Mouse (Mus musculus) intestine, postnatal 0 days (tissue): ENCODE results near the gene Sik3. TPM values are rescaled to one million over a fixed set of nuclear protein-coding genes. Genes with fewer than 3 reads are reported as not detected.
A peak's percentile ranks its signal among the peaks of the same experiment; 100 is the strongest.

Source experiments
- ATAC-seq: fragments of 200-750 bp; cut with Nextera tagmentation; 2 replicates; pipeline ENCODE4 v1.8.0; 2017; ENCODE audit warnings: mild to moderate bottlenecking, moderate TSS enrichment, moderate library complexity
- H3K27ac ChIP-seq: fragments of 300-500 bp; sonication (generic); 2 replicates; pipeline ENCODE4 v1.5.1; 2014; ENCODE audit warnings: mild to moderate bottlenecking, low read depth, low read length, moderate library complexity
- H3K27me3 ChIP-seq: fragments of 300-500 bp; sonication (generic); replicated peaks from 2 replicates; pipeline ENCODE4 v1.6.1; 2014; ENCODE audit warnings: low read length, mixed read lengths; ENCODE audit not compliant: control insufficient read depth, insufficient read depth
- H3K36me3 ChIP-seq: fragments of 300-500 bp; sonication (generic); 2 replicates; pipeline ENCODE4 v1.6.1; 2014; ENCODE audit warnings: mild to moderate bottlenecking, moderate library complexity; ENCODE audit not compliant: control insufficient read depth, insufficient read depth
- H3K4me1 ChIP-seq: fragments of 300-500 bp; sonication (generic); replicated peaks from 2 replicates; pipeline ENCODE4 v1.6.1; 2014; ENCODE audit warnings: antibody characterized with exemption, low read length, mixed read lengths; ENCODE audit not compliant: control insufficient read depth, insufficient read depth
- H3K4me2 ChIP-seq: fragments of 300-500 bp; sonication (generic); replicated peaks from 2 replicates; pipeline ENCODE4 v1.6.1; 2014; ENCODE audit warnings: low read depth, mild to moderate bottlenecking, moderate library complexity
- H3K4me3 ChIP-seq: fragments of 300-500 bp; sonication (generic); 2 replicates; pipeline ENCODE4 v1.5.1; 2014; ENCODE audit warnings: low read depth, low read length
- H3K9ac ChIP-seq: fragments of 300-500 bp; sonication (generic); 2 replicates; pipeline ENCODE4 v1.6.1; 2014; ENCODE audit warnings: mild to moderate bottlenecking, low read depth, low read length
- H3K9me3 ChIP-seq: fragments of 300-500 bp; sonication (generic); 2 replicates; pipeline ENCODE4 v1.6.1; 2016; ENCODE audit warnings: mixed run types; ENCODE audit not compliant: control insufficient read depth
- CTCF ChIP-seq: sonication (generic); IDR thresholded peaks from 2 replicates; pipeline ENCODE4 v1.5.1; 2016; ENCODE audit warnings: low read depth, mild to moderate bottlenecking, control low read depth, antibody characterized with exemption, moderate library complexity
- WGBS: fragments of 180-500 bp; shearing (Covaris S2); extraction: QIAGEN DNeasy Blood & Tissue Kit; methylation state at CpG from one replicate; pipeline ENCODE4 v1.1.7; 2014; 5-methylcytosine and 5-hydroxymethylcytosine counted together
- polyA plus RNA-seq: library from polyadenylated mRNA; unstranded; fragments of >200 nt; fragmentation: Nextera tagmentation; extraction: Ambion mirVana; gene quantifications from 2 replicates; pipeline ENCODE4 v1.2.1, GENCODE M21; 2015

Gene Sik3
- polyA plus RNA-seq, 1 experiment from 2014 or later = 7.4 TPM

DNA sequence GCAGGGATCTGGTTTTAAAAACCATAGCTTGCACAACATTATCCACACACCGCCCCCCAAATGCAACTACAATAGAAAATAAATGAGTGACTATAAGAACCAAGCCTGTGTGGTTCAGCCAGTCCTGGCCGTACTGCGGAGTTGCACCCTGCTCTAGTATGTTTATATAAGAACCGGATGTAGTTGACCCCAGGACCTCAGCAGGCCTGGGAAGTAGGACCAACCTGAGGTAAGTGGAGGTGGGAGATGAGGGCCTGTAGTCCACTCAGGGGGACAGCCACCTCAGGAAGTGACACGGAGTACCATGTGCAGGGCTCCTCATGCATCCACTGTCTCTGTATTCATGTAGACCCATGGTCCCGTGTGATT, 194.9 kb downstream of the Sik3 start:
- peaks cover 52% of the 10 kb centered on the region for H3K36me3 ChIP-seq
- TF ChIP-seq CTCF = no peak
- no peak overlapping the region for H3K4me3 ChIP-seq
- no peaks in the 10 kb centered on the region for H3K9me3 ChIP-seq
- H3K4me2 ChIP-seq = no peak overlapping the region
- no peaks in the 10 kb centered on the region for H3K27me3 ChIP-seq
- ATAC-seq = peak; percentile 13; the same call in 1 of the 2 replicates
- no peak overlapping the region for H3K9ac ChIP-seq
- H3K4me1 ChIP-seq = 0 out of 2 replicates have a peak, but pooled peaks cover 7% of the 10 kb centered on the region
- peak overlapping the region; percentile 94 for H3K27ac ChIP-seq
- WGBS = 44% methylated on average over 6 of the region's 6 CpGs

DNA sequence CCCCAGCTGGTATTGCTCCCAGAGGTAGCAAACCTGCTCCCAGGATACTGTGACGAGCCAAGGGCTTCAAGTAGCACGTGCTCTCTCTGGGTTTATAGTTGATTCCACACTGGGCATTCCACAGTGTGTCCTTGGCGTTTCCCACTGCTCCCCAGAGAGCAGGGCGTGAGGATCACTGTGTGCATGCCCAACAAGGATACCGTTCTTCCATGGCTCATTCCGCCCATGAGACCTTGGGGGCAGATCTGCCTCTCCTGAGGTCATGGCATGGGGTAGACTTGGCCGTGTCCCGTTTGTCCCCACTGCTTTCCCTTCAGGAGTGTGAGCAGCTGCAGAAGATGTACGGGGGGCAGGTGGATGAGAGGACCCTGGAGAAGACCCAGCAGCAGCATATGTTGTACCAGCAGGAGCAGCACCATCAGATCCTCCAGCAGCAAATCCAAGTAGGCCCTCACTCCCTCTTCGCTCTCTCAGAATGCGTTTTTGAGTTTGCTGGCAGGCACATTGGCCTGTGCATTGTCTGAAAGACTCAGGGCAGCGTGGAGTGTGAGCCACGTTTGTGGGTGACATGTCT, 195.9 kb downstream of the Sik3 start:
- H3K27me3 ChIP-seq = no peaks in the 10 kb centered on the region
- H3K9ac ChIP-seq = no peak overlapping the region
- no peak for ATAC-seq
- WGBS = 87% methylated on average over 13 of the region's 13 CpGs
- H3K36me3 ChIP-seq = peaks cover 58% of the 10 kb centered on the region
- H3K27ac ChIP-seq = no peak overlapping the region
- no peaks in the 10 kb centered on the region for H3K9me3 ChIP-seq
- no peak for TF ChIP-seq CTCF
- 0 out of 2 replicates have a peak, but pooled peaks cover 7% of the 10 kb centered on the region for H3K4me1 ChIP-seq
- H3K4me2 ChIP-seq = no peak overlapping the region
- H3K4me3 ChIP-seq = no peak overlapping the region

DNA sequence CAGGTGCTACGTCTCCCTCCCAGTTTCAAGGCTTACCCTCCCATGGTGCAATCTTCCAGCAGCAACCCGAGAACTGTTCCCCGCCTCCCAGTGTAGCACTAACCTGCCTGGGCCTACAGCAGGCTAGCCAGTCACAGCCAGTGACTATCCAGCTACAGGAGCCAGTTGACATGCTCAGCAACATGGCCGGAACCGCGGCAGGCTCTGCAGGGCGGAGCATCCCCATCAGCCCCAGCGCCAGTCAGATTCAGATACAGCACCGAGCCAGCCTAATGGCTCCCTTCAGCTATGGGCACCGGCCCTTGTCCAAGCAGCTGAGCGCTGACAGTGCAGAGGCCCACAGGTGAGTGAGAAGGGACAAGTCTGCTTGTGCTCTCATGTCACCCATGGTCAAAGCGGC, 197.9 kb downstream of the Sik3 start:
- no peak overlapping the region for H3K9ac ChIP-seq
- H3K4me1 ChIP-seq = 0 out of 2 replicates have a peak, but pooled peaks cover 7% of the 10 kb centered on the region
- no peaks in the 10 kb centered on the region for H3K9me3 ChIP-seq
- WGBS = 90% methylated on average over 12 of the region's 12 CpGs
- TF ChIP-seq CTCF = no peak
- no peak for ATAC-seq
- no peak overlapping the region for H3K27ac ChIP-seq
- H3K36me3 ChIP-seq = peaks cover 60% of the 10 kb centered on the region
- H3K27me3 ChIP-seq = no peaks in the 10 kb centered on the region
- H3K4me2 ChIP-seq = no peak overlapping the region
- H3K4me3 ChIP-seq = no peak overlapping the region

DNA sequence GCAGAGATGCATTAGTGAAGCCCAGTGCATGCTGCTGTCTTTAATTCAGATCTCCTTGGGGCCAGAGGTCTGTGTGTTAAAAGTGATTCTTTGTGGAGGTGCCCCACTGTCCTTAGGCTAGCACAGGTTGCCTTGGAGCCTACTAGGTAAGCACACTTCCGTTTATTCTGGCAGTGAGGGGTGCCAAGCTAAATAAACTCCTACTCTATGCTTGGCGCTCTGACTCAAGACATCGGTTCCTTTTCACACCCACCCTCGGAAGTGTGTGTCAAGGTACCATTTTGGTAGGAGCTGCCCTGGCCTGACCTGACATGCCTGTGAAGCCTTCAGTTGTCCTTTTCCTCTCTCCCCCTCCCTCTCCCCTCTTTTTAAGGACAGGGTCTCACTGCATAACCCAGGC, 201.7 kb downstream of the Sik3 start:
- Histone ChIP-seq H3K4me1 (no peaks in the 10 kb centered on the region), H3K9me3 (no peaks in the 10 kb centered on the region), H3K36me3 (peaks cover 55% of the 10 kb centered on the region), H3K4me2 (no peak overlapping the region), H3K4me3 (no peak overlapping the region), H3K9ac (no peak overlapping the region), H3K27ac (no peak overlapping the region), H3K27me3 (no peaks in the 10 kb centered on the region)
- 80% methylated on average over 4 of the region's 4 CpGs for WGBS
- no peak for TF ChIP-seq CTCF
- ATAC-seq = no peak

DNA sequence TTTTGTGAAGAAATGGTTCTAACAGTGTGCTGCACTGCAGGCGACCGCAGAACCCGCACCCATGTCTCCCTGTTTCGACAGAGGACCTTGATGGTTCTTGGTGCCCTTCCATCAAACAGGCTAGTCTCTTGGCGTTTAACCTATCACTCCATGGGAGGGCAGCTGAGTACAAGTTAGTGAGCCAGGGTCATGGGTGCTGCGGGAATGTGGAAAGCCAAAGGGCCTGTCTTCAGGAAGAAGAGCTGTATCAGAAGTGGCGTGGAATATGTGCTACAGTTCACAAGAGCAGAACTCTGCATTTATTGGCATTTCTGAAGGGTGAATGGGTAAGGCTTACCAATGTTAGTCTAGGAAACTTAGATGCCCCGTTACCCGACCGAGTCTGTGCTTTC, 202.3 kb downstream of the Sik3 start:
- no peak overlapping the region for H3K4me3 ChIP-seq
- H3K9me3 ChIP-seq = no peaks in the 10 kb centered on the region
- H3K9ac ChIP-seq = no peak overlapping the region
- ATAC-seq = no peak
- peaks cover 57% of the 10 kb centered on the region for H3K36me3 ChIP-seq
- TF ChIP-seq CTCF = no peak
- H3K4me1 ChIP-seq = no peaks in the 10 kb centered on the region
- 85% methylated on average over 10 of the region's 10 CpGs for WGBS
- no peak overlapping the region for H3K4me2 ChIP-seq
- peak overlapping the region; percentile 68 for H3K27ac ChIP-seq
- no peaks in the 10 kb centered on the region for H3K27me3 ChIP-seq

DNA sequence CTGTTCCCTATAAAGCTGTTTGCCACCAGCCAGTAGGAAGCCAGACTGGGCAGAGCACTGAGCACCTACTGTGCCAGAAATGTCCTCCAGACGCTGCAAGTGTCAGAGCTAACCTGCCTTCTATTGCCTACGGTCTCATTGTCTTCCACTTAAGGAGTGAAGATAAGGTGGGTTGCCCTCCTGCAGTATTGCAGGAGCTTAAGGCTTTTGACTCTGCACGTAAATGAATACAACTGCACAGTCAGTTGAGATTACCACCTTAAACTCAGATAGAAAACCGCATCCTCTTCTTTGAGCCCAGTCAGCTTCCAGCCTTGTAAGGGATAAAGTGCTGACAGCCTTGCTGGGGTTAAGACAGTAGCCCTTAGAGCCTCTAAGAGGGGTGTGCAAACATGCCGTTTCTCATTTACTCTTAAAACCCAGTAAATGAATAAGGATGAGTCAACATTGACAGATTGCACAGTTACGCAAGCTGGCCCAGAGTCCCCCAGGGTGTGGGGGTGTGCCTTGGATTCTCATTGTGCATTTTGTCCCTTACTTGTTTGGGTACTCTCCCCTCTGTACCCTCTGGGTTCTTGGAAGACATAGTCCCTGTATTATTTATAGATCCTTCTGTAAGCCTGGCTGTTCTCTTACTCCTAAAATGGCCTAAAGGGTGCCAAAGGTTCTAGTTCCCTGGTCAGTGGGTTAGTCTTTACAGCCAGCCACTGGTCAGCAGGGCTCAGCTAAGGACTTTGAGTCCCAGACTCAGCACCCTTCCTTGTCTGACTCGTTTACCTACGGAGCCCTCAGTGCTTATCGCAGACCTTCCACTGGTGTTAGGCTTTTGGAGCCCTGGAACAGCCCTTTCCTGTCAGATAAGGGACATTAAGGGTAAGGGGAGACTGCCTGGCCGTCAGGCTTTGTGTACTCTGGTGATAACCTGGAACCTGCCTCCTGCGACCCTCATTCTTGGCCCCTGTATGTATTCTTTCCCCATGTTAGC, 203.0 kb downstream of the Sik3 start:
- WGBS = 36% methylated on average over 11 of the region's 11 CpGs
- peak; percentile 61 for ATAC-seq

More for the DNA sequence above, 203.0 kb downstream of the Sik3 start:
- Histone ChIP-seq H3K36me3 (peaks cover 56% of the 10 kb centered on the region), H3K27ac (peak overlapping the region; percentile 68), H3K9ac (no peak overlapping the region), H3K4me3 (no peak overlapping the region), H3K4me1 (no peaks in the 10 kb centered on the region), H3K4me2 (no peak overlapping the region), H3K27me3 (no peaks in the 10 kb centered on the region), H3K9me3 (no peaks in the 10 kb centered on the region)
- no peak for TF ChIP-seq CTCF
